Mouse (Mus musculus) limb, embryonic 14.5 days (tissue): ENCODE results near the gene Krt24. TPM values are rescaled to one million over a fixed set of nuclear protein-coding genes. Genes with fewer than 3 reads are reported as not detected.
A peak's percentile ranks its signal among the peaks of the same experiment; 100 is the strongest.

Experiments
- ATAC-seq: fragments of 200-750 bp; cut with Nextera tagmentation; 2 replicates; pipeline ENCODE4 v1.8.0; 2017; ENCODE audit warnings: low read depth, moderate number of reproducible peaks, moderate TSS enrichment; ENCODE audit not compliant: low FRiP score
- DNase-seq: peaks from one replicate; pipeline ENCODE4 v3.0.0-alpha.2; 2015; ENCODE audit warnings: low spot score
- H3K27ac ChIP-seq: fragments of 300-500 bp; sonication (generic); replicated peaks from 2 replicates; pipeline ENCODE4 v1.5.1; 2014; ENCODE audit warnings: low read depth, mild to moderate bottlenecking, low read length, moderate library complexity, mixed read lengths
- H3K27me3 ChIP-seq: fragments of 300-500 bp; sonication (generic); 2 replicates; pipeline ENCODE4 v1.6.1; 2014; ENCODE audit warnings: low read length, mixed read lengths; ENCODE audit not compliant: control insufficient read depth, insufficient read depth
- H3K36me3 ChIP-seq: fragments of 300-500 bp; sonication (generic); 2 replicates; pipeline ENCODE4 v1.6.1; 2014; ENCODE audit warnings: mild to moderate bottlenecking, low read length, moderate library complexity, mixed read lengths; ENCODE audit not compliant: control insufficient read depth, insufficient read depth
- H3K4me1 ChIP-seq: fragments of 300-500 bp; sonication (generic); 2 replicates; pipeline ENCODE4 v1.6.1; 2014; ENCODE audit warnings: antibody characterized with exemption, low read length, mixed read lengths; ENCODE audit not compliant: control insufficient read depth, insufficient read depth
- H3K4me2 ChIP-seq: fragments of 300-500 bp; sonication (generic); replicated peaks from 2 replicates; pipeline ENCODE4 v1.6.1; 2014; ENCODE audit warnings: low read depth, mild to moderate bottlenecking, low read length, moderate library complexity; ENCODE audit not compliant: severe bottlenecking
- H3K4me3 ChIP-seq: fragments of 300-500 bp; sonication (generic); replicated peaks from 2 replicates; pipeline ENCODE4 v1.5.1; 2014; ENCODE audit warnings: low read length
- H3K9ac ChIP-seq: fragments of 300-500 bp; sonication (generic); 2 replicates; pipeline ENCODE4 v1.6.1; 2014; ENCODE audit warnings: mild to moderate bottlenecking, low read depth, low read length, moderate library complexity; ENCODE audit not compliant: severe bottlenecking
- H3K9me3 ChIP-seq: fragments of 300-500 bp; sonication (generic); 2 replicates; pipeline ENCODE4 v1.6.1; 2016; ENCODE audit warnings: low read length; ENCODE audit not compliant: control insufficient read depth
- POLR2A ChIP-seq: fragments of 200-500 bp; IDR thresholded peaks from 2 replicates; pipeline ENCODE4 v1.8.0; 2012; ENCODE audit warnings: inconsistent platforms, mild to moderate bottlenecking, moderate library complexity, borderline replicate concordance; ENCODE audit not compliant: insufficient read depth, insufficient read length; ENCODE audit errors: extremely low read depth
- WGBS: fragments of 180-500 bp; shearing (Covaris S2); extraction: QIAGEN DNeasy Blood & Tissue Kit; methylation state at CpG from one replicate; pipeline ENCODE4 v1.1.7; 2014; 5-methylcytosine and 5-hydroxymethylcytosine counted together
- polyA plus RNA-seq, 2 experiments: library from polyadenylated mRNA; depleted of rRNA in 1 of 2; stranded (reverse) in 1 of 2; unstranded in 1 of 2; fragments of >200 nt; fragmentation: Nextera tagmentation in 1 of 2; extraction: Ambion mirVana in 1 of 2; gene quantifications; 2 replicates each; pipeline versions ENCODE4 v1.2.1 to v1.2.3; 2012 to 2014

Krt24 gene
- polyA plus RNA-seq, 2 experiments: 0.44 TPM; not detected in 1

- Histone ChIP-seq H3K4me3 (no peak overlapping the region), H3K27me3 (no peaks in the 10 kb centered on the region), H3K4me1 (no peaks in the 10 kb centered on the region), H3K9me3 (no peaks in the 10 kb centered on the region), H3K36me3 (no peaks in the 10 kb centered on the region), H3K9ac (no peak overlapping the region), H3K4me2 (no peak overlapping the region), H3K27ac (no peak overlapping the region)
- DNase-seq (no peak), ATAC-seq (no peak)
- TF ChIP-seq POLR2A: no peak
- WGBS: 93% methylated on average over 8 of the region's 8 CpGs
Observed at GRCm38 (mm10) chr11:99255316-99255715, 29.7 kb downstream of the Krt24 start.

GRCm38 (mm10) chr11:99253893-99254292 lies 31.2 kb downstream of the Krt24 start:
- Histone ChIP-seq H3K4me2 (no peak overlapping the region), H3K27me3 (no peaks in the 10 kb centered on the region), H3K4me3 (no peak overlapping the region), H3K9me3 (no peaks in the 10 kb centered on the region), H3K36me3 (no peaks in the 10 kb centered on the region), H3K9ac (no peak overlapping the region), H3K27ac (no peak overlapping the region), H3K4me1 (0 out of 2 replicates have a peak, but pooled peaks cover 3% of the 10 kb centered on the region)
- 61% methylated on average over 2 of the region's 2 CpGs for WGBS
- ATAC-seq (no peak), DNase-seq (no peak)
- no peak for TF ChIP-seq POLR2A

GRCm38 (mm10) chr11:99252671-99253070 lies 32.4 kb downstream of the Krt24 start:
- H3K36me3 ChIP-seq: no peaks in the 10 kb centered on the region
- 67% methylated on average over 8 of the region's 8 CpGs for WGBS
- ATAC-seq: no peak

GRCm38 (mm10) chr11:99250666-99251065 lies 34.4 kb downstream of the Krt24 start:
- DNase-seq (no peak), ATAC-seq (no peak)
- Histone ChIP-seq H3K9ac (no peak overlapping the region), H3K4me3 (no peak overlapping the region), H3K27ac (no peak overlapping the region), H3K36me3 (no peaks in the 10 kb centered on the region), H3K9me3 (no peaks in the 10 kb centered on the region), H3K27me3 (no peaks in the 10 kb centered on the region), H3K4me2 (no peak overlapping the region), H3K4me1 (0 out of 2 replicates have a peak, but pooled peaks cover 3% of the 10 kb centered on the region)
- WGBS: 67% methylated on average over 3 of the region's 3 CpGs
- TF ChIP-seq POLR2A: no peak

More at GRCm38 (mm10) chr11:99252671-99253070, 32.4 kb downstream of the Krt24 start:
- TF ChIP-seq POLR2A: no peak
- 0 out of 2 replicates have a peak, but pooled peaks cover 3% of the 10 kb centered on the region for H3K4me1 ChIP-seq
- no peaks in the 10 kb centered on the region for H3K27me3 ChIP-seq
- H3K4me2 ChIP-seq: no peak overlapping the region
- H3K4me3 ChIP-seq: no peak overlapping the region
- no peak for DNase-seq
- H3K9ac ChIP-seq: no peak overlapping the region
- H3K9me3 ChIP-seq: no peaks in the 10 kb centered on the region
- no peak overlapping the region for H3K27ac ChIP-seq

GRCm38 (mm10) chr11:99250241-99250640 lies 34.8 kb downstream of the Krt24 start:
- TF ChIP-seq POLR2A: no peak
- 54% methylated on average over 5 of the region's 5 CpGs for WGBS
- H3K27me3 ChIP-seq: no peaks in the 10 kb centered on the region
- ATAC-seq (no peak), DNase-seq (peak; percentile 37)
- no peak overlapping the region for H3K4me3 ChIP-seq
- H3K9ac ChIP-seq: no peak overlapping the region
- no peak overlapping the region for H3K27ac ChIP-seq
- no peaks in the 10 kb centered on the region for H3K9me3 ChIP-seq
- H3K4me1 ChIP-seq: 0 out of 2 replicates have a peak, but pooled peaks cover 3% of the 10 kb centered on the region
- H3K4me2 ChIP-seq: no peak overlapping the region
- no peaks in the 10 kb centered on the region for H3K36me3 ChIP-seq

GRCm38 (mm10) chr11:99249115-99249514 lies 35.9 kb downstream of the Krt24 start:
- no peak overlapping the region for H3K4me3 ChIP-seq
- TF ChIP-seq POLR2A: no peak
- no peaks in the 10 kb centered on the region for H3K27me3 ChIP-seq
- H3K4me2 ChIP-seq: no peak overlapping the region
- H3K27ac ChIP-seq: no peak overlapping the region
- no peak overlapping the region for H3K9ac ChIP-seq
- no peaks in the 10 kb centered on the region for H3K36me3 ChIP-seq
- DNase-seq (no peak), ATAC-seq (no peak)
- no peaks in the 10 kb centered on the region for H3K9me3 ChIP-seq
- 60% methylated on average over 4 of the region's 4 CpGs for WGBS
- 0 out of 2 replicates have a peak, but pooled peaks cover 3% of the 10 kb centered on the region for H3K4me1 ChIP-seq
